ENCODE assay signal across 12 mouse cellular contexts in genomic region chr7:30781792-30782191, GRCm38 (mm10). TPM values are rescaled to one million over a fixed set of nuclear protein-coding genes. Genes with fewer than 3 reads are reported as not detected.
DNase-seq lines count a peak whose midpoint lies in the region; ATAC-seq and TF ChIP-seq lines count a peak whose summit lies in the region.
"Had no signal": no experiment of that assay in that cellular context is flagged by ENCODE, and none has a peak within 500 bp of the region (broad histone marks: within the 10 kb centered on the region; RNA-seq: fewer than 3 reads in every experiment).

No protein-coding gene starts in this region.

- H3K4me3 ChIP-seq in lung, adult 2 months (replicated peaks; ENCODE audit: extremely low read depth, low read depth, low read length): no peak overlapping the region
- H3K4me3 ChIP-seq in midbrain, embryonic 14.5 days (replicated peaks; ENCODE audit: low read depth, low read length): no peak overlapping the region
- H3K4me3 ChIP-seq: hindbrain, embryonic 13.5 days; liver, embryonic 15.5 days had no signal

- H3K9ac ChIP-seq in midbrain, embryonic 14.5 days (replicated peaks; ENCODE audit: low read length): no peak overlapping the region
- H3K9ac ChIP-seq: hindbrain, embryonic 13.5 days; liver, embryonic 15.5 days had no signal

- TF ChIP-seq CTCF in lung, adult 2 months (IDR thresholded peaks at IDR 0.05; ENCODE audit: insufficient read depth, low read length): peak; percentile 48

- H3K4me2 ChIP-seq in midbrain, embryonic 14.5 days (ENCODE audit: low read length): no peak overlapping the region
- H3K4me2 ChIP-seq: hindbrain, embryonic 13.5 days; liver, embryonic 15.5 days had no signal

- H3K4me1 ChIP-seq in lung, adult 2 months (ENCODE audit: control insufficient read depth, insufficient read depth, low read length): no peaks in the 10 kb centered on the region
- H3K4me1 ChIP-seq in midbrain, embryonic 14.5 days (ENCODE audit: control insufficient read depth, insufficient read depth, low read length): no peaks in the 10 kb centered on the region
- H3K4me1 ChIP-seq: liver, embryonic 15.5 days had no signal

- H3K36me3 ChIP-seq in midbrain, embryonic 14.5 days (ENCODE audit: control insufficient read depth, insufficient read depth, low read length): no peaks in the 10 kb centered on the region
- H3K36me3 ChIP-seq: hindbrain, embryonic 13.5 days; liver, embryonic 15.5 days had no signal

- no peak for ATAC-seq in CD4-positive, CD25-positive, alpha-beta regulatory T cell, adult 4 months
- no peak for ATAC-seq in midbrain, embryonic 14.5 days (ENCODE audit: low FRiP score, low TSS enrichment)

- no peaks in the 10 kb centered on the region for H3K27me3 ChIP-seq in midbrain, embryonic 14.5 days (ENCODE audit: control insufficient read depth, insufficient read depth, low read length)
- H3K27me3 ChIP-seq: hindbrain, embryonic 13.5 days; liver, embryonic 15.5 days had no signal

- TF ChIP-seq POLR2A in lung, adult 2 months (IDR thresholded peaks at IDR 0.05; ENCODE audit: borderline replicate concordance, extremely low read depth, low read depth, low read length): no peak

- no peak overlapping the region for H3K27ac ChIP-seq in midbrain, embryonic 14.5 days (replicated peaks; ENCODE audit: low read depth, low read length)
- H3K27ac ChIP-seq: hindbrain, embryonic 13.5 days; liver, embryonic 15.5 days had no signal

- H3K9me3 ChIP-seq in midbrain, embryonic 14.5 days (ENCODE audit: control insufficient read depth, low read length): no peaks in the 10 kb centered on the region
- H3K9me3 ChIP-seq: hindbrain, embryonic 13.5 days; liver, embryonic 15.5 days had no signal

- DNase-seq in CD4-positive, CD25-positive, alpha-beta regulatory T cell, adult 2 months (ENCODE audit: low read depth, low spot score): peak; percentile 66
- no peak for DNase-seq in lung, adult 2 months
- DNase-seq in lung, postnatal 25 days (ENCODE audit: low spot score): no peak
- peak; percentile 30 for DNase-seq in c-Kit-positive CD71-negative TER-119-negative erythroid progenitor cells, embryonic 14.5 days (ENCODE audit: low read depth)
- peak; percentile 50 for DNase-seq in thymus, postnatal 0 days (ENCODE audit: low spot score)
- DNase-seq in urinary bladder, adult 2 months (ENCODE audit: low spot score): no peak
- no peak for DNase-seq in midbrain, embryonic 14.5 days
- DNase-seq: cerebellum, postnatal 14 days; layer of hippocampus, adult 9-11 months had no signal

- 66% methylated on average over 4 of the region's 4 CpGs for WGBS in lung, adult 2 months
- WGBS in midbrain, embryonic 14.5 days: 77% methylated on average over 4 of the region's 4 CpGs

RNA-seq across cellular contexts. Expression of gene Krtdap, which starts 5.9 kb away (rescaled TPM):
- not detected for polyA plus RNA-seq in CD4-positive, CD25-positive, alpha-beta regulatory T cell, adult 4 months (2017; shearing (Covaris generic))
- polyA plus RNA-seq in lung, adult 2 months (2012; rRNA removed): 307 TPM in 1 of 2 replicates, not detected in the other
- 36.0 and 39.0 TPM in 2 replicates for polyA plus RNA-seq in thymus, postnatal 0 days (2015; fragmentation: Nextera tagmentation; extraction: Ambion mirVana)
- polyA plus RNA-seq in urinary bladder, adult 2 months (2012; rRNA removed): 29.5 and 47.2 TPM in 2 replicates
- not detected in 2 replicates for polyA plus RNA-seq in midbrain, embryonic 14.5 days (2014; fragmentation: Nextera tagmentation; extraction: Ambion mirVana)
- polyA plus RNA-seq: hindbrain, embryonic 13.5 days had no signal

RNA-seq across cellular contexts. Expression of gene Dmkn, which starts 18.2 kb away (rescaled TPM):
- polyA plus RNA-seq in CD4-positive, CD25-positive, alpha-beta regulatory T cell, adult 4 months (2017; shearing (Covaris generic)): under 1 TPM in 1 of 2 experiments, not detected in 1; 0.16 TPM
- 43.8 and 486 TPM in 2 replicates for polyA plus RNA-seq in lung, adult 2 months (2012; rRNA removed)
- polyA plus RNA-seq in thymus, postnatal 0 days (2015; fragmentation: Nextera tagmentation; extraction: Ambion mirVana): 10.7 and 12.7 TPM in 2 replicates
- polyA plus RNA-seq in urinary bladder, adult 2 months (2012; rRNA removed): 9.8 and 16.2 TPM in 2 replicates
- polyA plus RNA-seq in midbrain, embryonic 14.5 days (2014; fragmentation: Nextera tagmentation; extraction: Ambion mirVana): 0.78 and 0.87 TPM in 2 replicates

RNA-seq across cellular contexts. Expression of gene Sbsn, which starts 30.5 kb away (rescaled TPM):
- polyA plus RNA-seq in CD4-positive, CD25-positive, alpha-beta regulatory T cell, adult 4 months (2017; shearing (Covaris generic)): 1 to 10 TPM; 2.4 to 3.6 TPM
- 3.8 and 60.4 TPM in 2 replicates for polyA plus RNA-seq in lung, adult 2 months (2012; rRNA removed)
- polyA plus RNA-seq in thymus, postnatal 0 days (2015; fragmentation: Nextera tagmentation; extraction: Ambion mirVana): 2.0 and 4.1 TPM in 2 replicates
- polyA plus RNA-seq in urinary bladder, adult 2 months (2012; rRNA removed): 17.9 and 21.2 TPM in 2 replicates
- 0.82 and 3.8 TPM in 2 replicates for polyA plus RNA-seq in midbrain, embryonic 14.5 days (2014; fragmentation: Nextera tagmentation; extraction: Ambion mirVana)

RNA-seq across cellular contexts. Expression of gene Gapdhs, which starts 38.3 kb away (rescaled TPM):
- not detected for polyA plus RNA-seq in CD4-positive, CD25-positive, alpha-beta regulatory T cell, adult 4 months (2017; shearing (Covaris generic))
- 0.27 and 0.40 TPM in 2 replicates for polyA plus RNA-seq in lung, adult 2 months (2012; rRNA removed)
- 0.43 TPM in 1 of 2 replicates, not detected in the other for polyA plus RNA-seq in thymus, postnatal 0 days (2015; fragmentation: Nextera tagmentation; extraction: Ambion mirVana)
- not detected in 2 replicates for polyA plus RNA-seq in urinary bladder, adult 2 months (2012; rRNA removed)
- polyA plus RNA-seq in midbrain, embryonic 14.5 days (2014; fragmentation: Nextera tagmentation; extraction: Ambion mirVana): 0.83 and 1.2 TPM in 2 replicates
- polyA plus RNA-seq: liver, embryonic 15.5 days had no signal

RNA-seq across cellular contexts. Expression of gene Ffar2, which starts 41.8 kb away (rescaled TPM):
- 1 to 10 TPM in 1 of 2 experiments, under 1 TPM in 1; 0.70 to 1.4 TPM for polyA plus RNA-seq in CD4-positive, CD25-positive, alpha-beta regulatory T cell, adult 4 months (2017; shearing (Covaris generic))
- polyA plus RNA-seq in lung, adult 2 months (2012; rRNA removed): 3.0 and 5.2 TPM in 2 replicates
- polyA plus RNA-seq in thymus, postnatal 0 days (2015; fragmentation: Nextera tagmentation; extraction: Ambion mirVana): 0.95 and 1.5 TPM in 2 replicates
- 0.46 and 0.55 TPM in 2 replicates for polyA plus RNA-seq in urinary bladder, adult 2 months (2012; rRNA removed)
- 0.11 TPM in 1 of 2 replicates, not detected in the other for polyA plus RNA-seq in midbrain, embryonic 14.5 days (2014; fragmentation: Nextera tagmentation; extraction: Ambion mirVana)

Comparison
In these comparisons a context has a peak if more than half of its experiments do, and no peak if none do; other contexts are left out.
1. DNase-seq: peak in CD4-positive, CD25-positive, alpha-beta regulatory T cell, adult 2 months (single experiment), c-Kit-positive CD71-negative TER-119-negative erythroid progenitor cells, embryonic 14.5 days (single experiment) and thymus, postnatal 0 days (single experiment); none in lung, adult 2 months (single experiment), lung, postnatal 25 days (single experiment), urinary bladder, adult 2 months (single experiment) and midbrain, embryonic 14.5 days (single experiment).